Mouse (Mus musculus) embryonic facial prominence, embryonic 13.5 days (tissue): ENCODE results near the gene Enthd1. TPM values are rescaled to one million over a fixed set of nuclear protein-coding genes. Genes with fewer than 3 reads are reported as not detected.

Source experiments
- ATAC-seq: fragments of 200-750 bp; cut with Nextera tagmentation; 2 replicates; pipeline ENCODE4 v1.8.0; 2017; ENCODE audit warnings: low read depth; ENCODE audit not compliant: insufficient number of reproducible peaks, insufficient read depth, low FRiP score, low TSS enrichment
- H3K27ac ChIP-seq: fragments of 300-500 bp; sonication (generic); 2 replicates; pipeline ENCODE4 v1.5.1; 2015; ENCODE audit warnings: moderate library complexity, mild to moderate bottlenecking, inconsistent platforms
- H3K27me3 ChIP-seq: fragments of 300-500 bp; sonication (generic); 2 replicates; pipeline ENCODE4 v1.6.1; 2015; ENCODE audit warnings: mild to moderate bottlenecking, inconsistent platforms
- H3K36me3 ChIP-seq: fragments of 300-500 bp; sonication (generic); 2 replicates; pipeline ENCODE4 v1.6.1; 2015; ENCODE audit warnings: mild to moderate bottlenecking, inconsistent platforms
- H3K4me1 ChIP-seq: fragments of 300-500 bp; sonication (generic); 2 replicates; pipeline ENCODE4 v1.6.1; 2015; ENCODE audit warnings: inconsistent platforms
- H3K4me2 ChIP-seq: fragments of 300-500 bp; sonication (generic); 2 replicates; pipeline ENCODE4 v1.6.1; 2015; ENCODE audit warnings: moderate library complexity, mild to moderate bottlenecking, inconsistent platforms
- H3K4me3 ChIP-seq: fragments of 300-500 bp; sonication (generic); 2 replicates; pipeline ENCODE4 v1.5.1; 2015; ENCODE audit warnings: mild to moderate bottlenecking, inconsistent platforms
- H3K9ac ChIP-seq: fragments of 300-500 bp; sonication (generic); 2 replicates; pipeline ENCODE4 v1.6.1; 2015; ENCODE audit warnings: mild to moderate bottlenecking, inconsistent platforms
- H3K9me3 ChIP-seq: fragments of 300-500 bp; sonication (generic); 2 replicates; pipeline ENCODE4 v1.6.1; 2016; ENCODE audit warnings: inconsistent platforms
- WGBS: fragments of 180-500 bp; shearing (Covaris S2); methylation state at CpG from one replicate; pipeline ENCODE4 v1.1.7; 2015; ENCODE audit warnings: mixed read lengths; 5-methylcytosine and 5-hydroxymethylcytosine counted together
- polyA plus RNA-seq: library from polyadenylated mRNA; unstranded; fragments of >200 nt; fragmentation: Nextera tagmentation; extraction: Ambion mirVana; gene quantifications from 2 replicates; pipeline ENCODE4 v1.2.1, GENCODE M21; 2015

The Enthd1 gene
- polyA plus RNA-seq, 1 experiment from 2014 or later = not detected

DNA sequence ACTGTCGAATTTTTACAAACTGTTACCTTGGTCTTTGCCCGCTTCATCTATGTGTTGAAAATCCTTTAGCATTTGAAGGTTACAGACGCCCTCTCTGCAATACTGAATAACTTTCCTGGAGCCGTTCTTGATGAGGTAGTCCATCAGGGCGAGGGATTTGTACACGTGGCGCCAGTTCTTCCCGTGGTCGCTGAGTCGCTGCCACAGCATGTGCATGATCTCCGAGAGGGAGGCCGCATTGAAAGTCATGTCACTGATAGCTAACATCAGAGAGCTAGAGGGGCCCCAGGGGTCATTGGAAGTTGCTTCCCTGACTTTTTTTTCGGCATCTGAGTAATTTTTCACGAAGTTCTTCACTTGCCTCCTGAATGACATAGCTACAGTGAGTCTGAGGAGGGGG is 5.0 kb downstream of the Enthd1 start:
- H3K4me3 ChIP-seq = no peak overlapping the region
- H3K27ac ChIP-seq = no peak overlapping the region
- H3K36me3 ChIP-seq = no peaks in the 10 kb centered on the region
- H3K4me1 ChIP-seq = peaks cover 4% of the 10 kb centered on the region; the same call in 1 of the 2 replicates
- H3K9ac ChIP-seq = no peak overlapping the region
- no peaks in the 10 kb centered on the region for H3K9me3 ChIP-seq
- H3K4me2 ChIP-seq = no peak overlapping the region
- no peak for ATAC-seq
- 53% methylated on average over 14 of the region's 14 CpGs for WGBS
- H3K27me3 ChIP-seq = no peaks in the 10 kb centered on the region

DNA sequence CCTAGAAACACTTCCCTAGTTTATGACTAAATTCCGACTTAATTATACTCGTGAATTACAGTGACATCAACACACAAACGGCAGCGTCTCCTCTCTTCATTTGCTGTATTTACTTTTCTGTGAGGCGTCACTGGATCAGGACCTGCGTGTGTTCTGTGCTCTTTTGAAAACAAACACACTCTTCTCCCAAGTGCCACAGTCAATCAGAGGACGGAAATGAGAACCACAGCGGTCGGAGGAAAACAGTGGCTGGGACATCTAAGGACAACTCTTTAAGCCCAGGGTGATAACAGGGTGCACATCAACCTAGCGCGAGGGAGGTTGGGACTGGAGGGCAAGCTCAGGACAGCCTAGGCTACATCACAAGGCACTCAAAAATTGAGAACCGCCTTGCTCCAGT is 5.4 kb downstream of the Enthd1 start:
- Histone ChIP-seq H3K36me3 (no peaks in the 10 kb centered on the region), H3K4me1 (peaks cover 4% of the 10 kb centered on the region; the same call in 1 of the 2 replicates), H3K9ac (no peak overlapping the region), H3K4me3 (no peak overlapping the region), H3K4me2 (no peak overlapping the region), H3K27me3 (no peaks in the 10 kb centered on the region), H3K27ac (no peak overlapping the region), H3K9me3 (no peaks in the 10 kb centered on the region)
- 71% methylated on average over 12 of the region's 12 CpGs for WGBS
- no peak for ATAC-seq

DNA sequence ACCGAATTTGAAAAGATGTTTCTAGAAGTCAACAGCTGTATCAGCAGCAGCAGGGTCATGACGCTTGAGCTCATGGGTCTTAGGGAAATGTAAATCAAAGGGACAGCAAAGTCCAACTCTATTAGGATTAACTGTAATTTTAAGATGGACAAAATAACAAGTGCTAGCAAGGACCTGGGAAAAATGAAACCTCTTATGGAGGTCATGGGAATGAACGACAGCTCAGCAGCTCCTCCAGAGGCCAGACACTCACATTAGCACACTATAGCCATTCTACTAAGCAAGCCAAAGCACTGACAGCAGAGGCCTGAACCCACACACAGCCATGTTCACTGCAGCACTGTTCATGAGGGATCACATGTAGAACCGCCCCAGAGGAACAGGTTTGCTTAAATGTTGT is 7.2 kb downstream of the Enthd1 start:
- Histone ChIP-seq H3K4me1 (no peaks in the 10 kb centered on the region), H3K4me2 (no peak overlapping the region), H3K27ac (no peak overlapping the region), H3K36me3 (no peaks in the 10 kb centered on the region), H3K27me3 (no peaks in the 10 kb centered on the region), H3K9ac (no peak overlapping the region), H3K4me3 (no peak overlapping the region), H3K9me3 (no peaks in the 10 kb centered on the region)
- ATAC-seq = no peak
- 72% methylated on average over 4 of the region's 4 CpGs for WGBS

DNA sequence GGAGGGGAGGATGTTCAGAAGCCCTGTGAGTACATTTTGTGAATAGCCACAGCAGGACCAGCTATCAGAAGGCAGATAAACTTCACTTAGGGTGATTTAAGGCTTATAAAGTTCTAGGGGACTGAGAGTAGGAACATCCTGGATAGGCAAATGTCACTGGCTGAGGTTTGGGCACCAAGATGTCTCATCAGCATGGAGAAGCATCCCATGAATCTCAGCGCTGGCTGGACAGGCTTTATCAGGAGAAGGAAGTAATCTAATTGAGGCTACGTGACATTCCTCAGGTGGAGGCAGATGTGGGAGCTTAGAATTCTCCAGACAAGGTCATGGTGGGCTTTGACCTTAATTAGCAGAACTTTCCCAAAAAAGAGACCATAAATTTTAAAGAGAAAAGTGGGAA is 8.9 kb downstream of the Enthd1 start:
- no peaks in the 10 kb centered on the region for H3K9me3 ChIP-seq
- no peaks in the 10 kb centered on the region for H3K27me3 ChIP-seq
- H3K4me3 ChIP-seq = no peak overlapping the region
- no peak overlapping the region for H3K9ac ChIP-seq
- no peak for ATAC-seq
- H3K4me1 ChIP-seq = no peaks in the 10 kb centered on the region
- H3K36me3 ChIP-seq = no peaks in the 10 kb centered on the region
- H3K4me2 ChIP-seq = no peak overlapping the region
- WGBS = 71% methylated on average over 2 of the region's 2 CpGs
- no peak overlapping the region for H3K27ac ChIP-seq

DNA sequence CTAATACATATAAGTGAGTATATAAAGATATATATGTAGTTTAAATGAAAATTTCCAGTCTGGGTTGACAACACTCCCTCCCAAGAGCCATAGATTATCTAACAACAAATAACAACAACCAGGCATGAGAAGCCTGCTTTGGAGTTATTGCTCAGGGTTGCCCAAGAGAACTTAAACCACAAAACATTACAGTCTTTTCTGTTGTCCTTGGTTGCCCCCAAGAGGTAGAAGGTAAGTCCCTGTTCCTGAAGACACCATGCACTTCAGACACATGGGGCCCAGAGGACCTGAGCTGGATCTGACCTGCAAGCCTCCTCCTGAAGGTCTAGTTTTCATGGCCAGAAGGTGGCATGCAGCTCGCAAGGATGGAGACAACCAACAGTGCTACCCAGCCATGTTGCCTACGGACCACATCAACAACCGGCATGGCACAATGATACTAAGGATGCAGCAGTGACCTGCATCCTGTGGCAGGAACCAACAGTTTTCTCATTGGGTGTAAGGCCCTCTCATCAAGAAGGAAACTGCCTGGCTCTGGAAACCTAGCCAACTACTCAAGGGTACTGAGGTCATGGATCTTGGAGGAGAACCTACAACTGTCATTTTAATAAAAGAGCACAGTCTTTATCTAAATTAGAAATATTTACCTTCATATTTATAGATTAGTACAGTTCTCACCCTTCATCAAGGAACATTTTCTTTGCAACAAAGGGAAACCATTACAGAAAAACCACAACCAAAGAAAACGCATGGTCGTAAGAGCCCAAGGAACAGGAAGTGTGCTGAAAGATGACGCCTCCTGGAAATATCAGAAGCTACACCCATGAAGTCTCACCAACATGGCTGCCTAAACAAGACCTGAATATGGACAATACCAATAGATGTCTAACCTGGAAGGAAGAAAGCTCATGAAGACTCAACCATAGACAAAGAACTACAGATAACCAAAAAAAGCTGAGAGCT is 9.8 kb downstream of the Enthd1 start:
- Histone ChIP-seq H3K36me3 (no peaks in the 10 kb centered on the region), H3K4me3 (no peak overlapping the region), H3K4me2 (no peak overlapping the region), H3K27ac (no peak overlapping the region), H3K4me1 (no peaks in the 10 kb centered on the region), H3K9me3 (no peaks in the 10 kb centered on the region), H3K27me3 (no peaks in the 10 kb centered on the region), H3K9ac (no peak overlapping the region)
- no peak for ATAC-seq
- 86% methylated on average over 6 of the region's 6 CpGs for WGBS

DNA sequence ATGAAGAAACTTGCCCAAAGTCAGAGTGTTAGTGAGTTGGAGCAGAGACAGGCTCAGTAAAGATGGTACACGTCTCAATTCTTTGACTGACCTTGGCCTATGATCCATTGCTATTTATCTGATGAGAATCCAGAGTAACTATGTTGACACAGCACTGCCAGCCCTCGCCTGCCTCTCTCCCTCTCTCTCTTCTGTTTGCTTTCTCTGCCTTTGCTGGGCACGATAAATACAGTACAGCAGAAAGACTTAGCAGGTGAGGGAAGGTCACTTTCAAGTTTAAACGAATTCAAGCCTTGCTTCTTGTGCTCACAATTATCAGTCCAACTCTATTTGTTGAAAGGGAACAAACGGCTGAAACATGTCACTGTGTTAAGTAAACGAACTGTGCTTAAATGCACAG is 19.5 kb downstream of the Enthd1 start:
- Histone ChIP-seq H3K9ac (no peak overlapping the region), H3K9me3 (no peaks in the 10 kb centered on the region), H3K27ac (no peak overlapping the region), H3K27me3 (no peaks in the 10 kb centered on the region), H3K36me3 (no peaks in the 10 kb centered on the region), H3K4me1 (no peaks in the 10 kb centered on the region), H3K4me2 (no peak overlapping the region), H3K4me3 (no peak overlapping the region)
- ATAC-seq = no peak
- WGBS = 65% methylated on average over 6 of the region's 6 CpGs

DNA sequence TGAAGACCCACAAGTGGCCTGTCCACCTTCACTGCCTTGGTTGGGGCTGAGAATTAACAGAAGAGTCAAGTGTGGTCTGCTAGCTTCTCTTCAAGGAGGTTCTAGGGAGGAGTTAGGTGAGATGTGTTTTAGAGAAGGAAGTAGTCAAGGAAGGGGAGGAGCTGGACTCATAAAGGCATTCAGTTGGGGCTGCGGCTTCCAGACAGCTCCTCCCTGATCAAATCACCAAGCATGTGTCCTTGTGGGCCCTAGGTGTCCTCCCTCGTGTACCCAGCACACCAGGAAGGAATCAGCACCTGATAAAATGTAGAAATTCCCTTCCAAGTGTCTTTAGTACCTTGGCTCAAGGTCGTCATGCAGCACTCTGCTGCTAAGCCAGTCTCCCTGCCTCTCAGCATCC is 20.8 kb downstream of the Enthd1 start:
- 62% methylated on average over 3 of the region's 3 CpGs for WGBS
- no peak overlapping the region for H3K9ac ChIP-seq
- no peaks in the 10 kb centered on the region for H3K9me3 ChIP-seq
- H3K4me2 ChIP-seq = no peak overlapping the region
- ATAC-seq = no peak
- no peaks in the 10 kb centered on the region for H3K36me3 ChIP-seq
- H3K27ac ChIP-seq = no peak overlapping the region
- peaks cover 7% of the 10 kb centered on the region for H3K4me1 ChIP-seq
- no peak overlapping the region for H3K4me3 ChIP-seq
- H3K27me3 ChIP-seq = no peaks in the 10 kb centered on the region

DNA sequence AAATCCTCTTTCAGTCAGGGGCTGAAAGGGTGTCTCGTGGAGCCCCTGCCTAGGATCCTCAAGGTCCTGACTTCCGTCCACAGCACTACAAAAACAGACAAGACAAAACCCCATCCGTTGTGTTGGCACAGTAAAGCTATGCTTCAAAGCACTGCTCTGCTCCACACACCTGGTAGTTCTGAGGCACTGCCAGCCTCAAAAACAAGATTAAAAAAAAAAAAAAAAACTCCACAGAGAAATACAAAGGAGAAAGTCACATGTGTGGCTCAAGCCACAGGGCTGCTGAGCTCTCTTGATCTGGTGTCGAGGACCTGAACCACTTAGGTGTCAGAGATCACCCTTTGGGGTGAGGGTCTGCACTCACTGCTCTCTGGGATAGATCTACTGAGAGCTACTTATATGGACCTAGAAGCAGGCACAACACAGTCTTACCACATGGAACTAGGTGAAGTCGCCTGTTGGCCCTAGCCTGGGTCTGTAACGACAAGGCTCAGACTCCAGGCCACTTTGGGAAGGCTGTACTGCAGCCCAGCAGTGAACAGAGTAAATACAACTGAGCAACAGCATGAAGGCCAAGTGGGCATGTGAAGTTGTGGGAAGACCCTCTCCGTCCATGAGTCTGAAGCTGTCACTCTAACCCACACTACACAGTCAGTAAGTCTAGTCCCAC is 26.1 kb downstream of the Enthd1 start:
- Histone ChIP-seq H3K36me3 (no peaks in the 10 kb centered on the region), H3K27me3 (no peaks in the 10 kb centered on the region), H3K27ac (no peak overlapping the region), H3K9me3 (no peaks in the 10 kb centered on the region), H3K4me2 (no peak overlapping the region), H3K9ac (no peak overlapping the region), H3K4me3 (no peak overlapping the region), H3K4me1 (peaks cover 7% of the 10 kb centered on the region)
- no peak for ATAC-seq
- WGBS = 86% methylated on average over 7 of the region's 7 CpGs

DNA sequence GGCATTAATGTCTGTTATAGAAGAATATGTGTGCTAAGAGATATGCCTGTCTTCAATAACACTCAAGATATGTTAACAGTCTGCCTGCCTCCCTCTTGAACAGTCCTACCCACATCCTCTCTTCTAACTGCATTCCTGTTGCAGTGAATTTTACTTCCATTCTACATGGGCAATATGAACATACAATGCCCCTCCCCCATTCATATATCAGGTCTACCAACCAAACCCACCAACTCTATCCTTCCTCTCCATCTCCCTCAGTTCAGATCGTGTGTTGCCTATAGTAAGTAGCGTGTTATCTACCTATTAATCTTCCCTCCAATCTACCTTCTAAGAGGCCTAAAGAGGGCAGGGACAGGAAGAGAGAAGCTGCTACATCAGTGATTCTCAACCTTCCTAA is 26.9 kb downstream of the Enthd1 start:
- Histone ChIP-seq H3K36me3 (no peaks in the 10 kb centered on the region), H3K27ac (no peak overlapping the region), H3K4me3 (no peak overlapping the region), H3K4me1 (peaks cover 12% of the 10 kb centered on the region), H3K9me3 (no peaks in the 10 kb centered on the region), H3K27me3 (no peaks in the 10 kb centered on the region), H3K4me2 (no peak overlapping the region), H3K9ac (no peak overlapping the region)
- 85% methylated on average over 2 of the region's 2 CpGs for WGBS
- ATAC-seq = no peak

DNA sequence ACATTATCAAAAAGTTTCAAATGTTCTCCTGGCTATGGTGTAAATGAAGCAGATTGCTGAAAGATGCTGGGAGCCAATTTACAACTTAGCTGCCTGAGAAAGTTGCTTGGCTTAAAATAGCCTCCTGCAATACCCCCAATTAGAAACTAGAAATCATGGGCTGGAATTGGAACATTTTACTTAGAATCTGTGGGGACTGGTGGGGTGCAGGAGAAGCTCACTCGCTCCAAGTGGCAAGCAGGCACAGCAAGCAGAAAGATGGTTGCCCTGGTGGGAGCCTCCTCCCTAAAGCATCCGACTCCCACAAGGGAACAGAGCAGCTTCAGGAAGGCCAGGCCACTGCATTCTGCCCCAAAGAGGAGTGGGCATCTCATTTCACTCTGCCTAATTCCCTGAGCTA is 28.9 kb downstream of the Enthd1 start:
- WGBS = 67% methylated on average over 2 of the region's 2 CpGs
- ATAC-seq = no peak
- 0 out of 2 replicates have a peak, but pooled peaks cover 3% of the 10 kb centered on the region for H3K27me3 ChIP-seq
- no peak overlapping the region for H3K4me3 ChIP-seq
- no peak overlapping the region for H3K4me2 ChIP-seq
- no peak overlapping the region for H3K27ac ChIP-seq
- H3K36me3 ChIP-seq = no peaks in the 10 kb centered on the region
- no peaks in the 10 kb centered on the region for H3K9me3 ChIP-seq
- H3K9ac ChIP-seq = no peak overlapping the region
- peaks cover 12% of the 10 kb centered on the region for H3K4me1 ChIP-seq

DNA sequence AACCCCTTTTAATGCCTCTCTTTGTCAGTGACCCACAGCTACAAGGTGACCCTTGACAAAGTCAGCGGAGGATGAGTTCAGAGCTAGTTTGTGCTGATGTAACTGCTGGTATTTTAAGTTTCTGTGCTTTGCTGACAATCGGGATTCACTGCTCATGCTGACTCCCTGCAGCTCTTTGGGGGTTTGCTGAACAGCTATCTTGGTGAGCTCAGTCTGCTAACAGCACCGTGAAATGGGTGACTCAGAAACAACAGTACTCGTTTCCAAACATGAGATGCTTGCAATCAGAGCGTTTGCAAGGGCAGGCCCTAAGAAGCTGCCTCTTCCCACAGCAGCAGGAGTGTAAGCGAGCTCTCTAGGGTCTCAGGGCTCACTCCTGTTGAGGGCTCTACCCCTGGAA is 31.7 kb downstream of the Enthd1 start:
- H3K9me3 ChIP-seq = no peaks in the 10 kb centered on the region
- WGBS = 54% methylated on average over 6 of the region's 6 CpGs
- H3K27ac ChIP-seq = no peak overlapping the region
- no peak overlapping the region for H3K4me2 ChIP-seq
- H3K4me1 ChIP-seq = peaks cover 14% of the 10 kb centered on the region
- H3K4me3 ChIP-seq = no peak overlapping the region
- 0 out of 2 replicates have a peak, but pooled peaks cover 4% of the 10 kb centered on the region for H3K27me3 ChIP-seq
- ATAC-seq = no peak
- no peaks in the 10 kb centered on the region for H3K36me3 ChIP-seq
- H3K9ac ChIP-seq = no peak overlapping the region
